Mouse (Mus musculus) CH12.LX (cell line): ENCODE results near the gene Magohb. TPM values are rescaled to one million over a fixed set of nuclear protein-coding genes. Genes with fewer than 3 reads are reported as not detected.

Source experiments
- DNase-seq: peaks from one replicate; pipeline ENCODE4 v3.0.0-alpha.2; 2013; ENCODE audit errors: extremely low read depth
- H3K27ac ChIP-seq: 2 replicates; pipeline ENCODE4 v1.5.1; 2012; ENCODE audit warnings: low read depth, mild to moderate bottlenecking, control low read depth, moderate library complexity; ENCODE audit not compliant: insufficient read depth
- H3K27me3 ChIP-seq: replicated peaks from 2 replicates; pipeline ENCODE3; 2012; ENCODE audit warnings: inconsistent platforms
- H3K36me3 ChIP-seq, 2 experiments: replicated peaks in 1 of 2; 2 replicates each; pipeline versions ENCODE3 to v1.6.1; 2012; ENCODE audit warnings: inconsistent platforms in 1 of 2, low read length in 1 of 2, mild to moderate bottlenecking in 1 of 2, mixed read lengths in 1 of 2, moderate library complexity in 1 of 2; ENCODE audit not compliant: control insufficient read depth in 1 of 2, insufficient read depth in 1 of 2
- H3K4me1 ChIP-seq, 2 experiments: 2 replicates each; pipeline ENCODE4 v1.6.1; 2012; ENCODE audit warnings: inconsistent platforms in 1 of 2, moderate library complexity in 1 of 2; ENCODE audit not compliant: insufficient read depth in 2 of 2, control insufficient read depth in 1 of 2
- H3K4me2 ChIP-seq: 2 replicates; pipeline ENCODE4 v1.6.1; 2012; ENCODE audit warnings: low read depth, mild to moderate bottlenecking, control low read depth; ENCODE audit not compliant: poor library complexity, insufficient read depth, severe bottlenecking
- H3K4me3 ChIP-seq, 3 experiments: fragments of 150-350 bp in 1 of 3; sonication (generic) in 1 of 3; replicated peaks in 1 of 3; 2 replicates each; pipeline versions ENCODE3 to v1.5.1; 2011 to 2012; ENCODE audit warnings: low read depth in 2 of 3, low read length in 2 of 3, mild to moderate bottlenecking in 2 of 3, moderate library complexity in 2 of 3, control low read depth in 1 of 3, improper control_type of control experiment in 1 of 3, inconsistent platforms in 1 of 3, mixed read lengths in 1 of 3; ENCODE audit not compliant: poor library complexity in 1 of 3
- H3K79me2 ChIP-seq: replicated peaks from 2 replicates; pipeline ENCODE4 v1.6.1; 2012; ENCODE audit warnings: mild to moderate bottlenecking, moderate library complexity; ENCODE audit not compliant: control insufficient read depth, poor library complexity, insufficient read depth, severe bottlenecking; ENCODE audit errors: extremely low read depth
- H3K9ac ChIP-seq: 2 replicates; pipeline ENCODE4 v1.6.1; 2012; ENCODE audit warnings: low read depth, mild to moderate bottlenecking, control low read depth, moderate library complexity; ENCODE audit not compliant: insufficient read depth
- H3K9me3 ChIP-seq: replicated peaks from 2 replicates; pipeline ENCODE3; 2012; ENCODE audit warnings: low read length, inconsistent platforms, mixed read lengths
- CHD1 ChIP-seq: IDR thresholded peaks from 2 replicates; pipeline ENCODE4 v1.6.1; 2012; ENCODE audit warnings: low read depth, low read length, improper control_type of control experiment, inconsistent platforms
- CHD2 ChIP-seq: IDR thresholded peaks from 2 replicates; pipeline ENCODE4 v1.6.1; 2011; ENCODE audit warnings: low read length, improper control_type of control experiment
- E2F4 ChIP-seq: IDR thresholded peaks from 2 replicates; pipeline ENCODE4 v1.6.1; 2011; ENCODE audit warnings: low read depth, low read length, improper control_type of control experiment; ENCODE audit not compliant: insufficient replicate concordance
- ELF1 ChIP-seq: IDR thresholded peaks from 2 replicates; pipeline ENCODE4 v1.6.1; 2014; ENCODE audit warnings: low read depth, mild to moderate bottlenecking, inconsistent platforms, low read length, improper control_type of control experiment
- EP300 ChIP-seq: IDR thresholded peaks from 2 replicates; pipeline ENCODE4 v1.6.1; 2011; ENCODE audit warnings: low read length, improper control_type of control experiment
- ETS1 ChIP-seq: conservative IDR thresholded peaks from 2 replicates; pipeline ENCODE4 v1.6.1; 2012; ENCODE audit warnings: low read depth, mild to moderate bottlenecking, inconsistent platforms, low read length, improper control_type of control experiment, moderate library complexity
- GABPA ChIP-seq: IDR thresholded peaks from 2 replicates; pipeline ENCODE4 v1.6.1; 2012; ENCODE audit warnings: low read depth, low read length, improper control_type of control experiment, inconsistent platforms; ENCODE audit not compliant: insufficient replicate concordance
- HCFC1 ChIP-seq: IDR thresholded peaks from 2 replicates; pipeline ENCODE4 v1.6.1; 2012; ENCODE audit warnings: low read depth, mild to moderate bottlenecking, inconsistent platforms, low read length, improper control_type of control experiment
- JUN ChIP-seq: IDR thresholded peaks from 2 replicates; pipeline ENCODE4 v1.6.1; 2011; ENCODE audit warnings: low read depth, mild to moderate bottlenecking, low read length, improper control_type of control experiment, moderate library complexity; ENCODE audit not compliant: insufficient read depth
- MAFK ChIP-seq: IDR thresholded peaks from 2 replicates; pipeline ENCODE4 v1.6.1; 2011; ENCODE audit warnings: low read length, improper control_type of control experiment; ENCODE audit not compliant: insufficient replicate concordance
- MAX ChIP-seq: IDR thresholded peaks from 2 replicates; pipeline ENCODE4 v1.6.1; 2011; ENCODE audit warnings: low read length, improper control_type of control experiment
- MAZ ChIP-seq: IDR thresholded peaks from 2 replicates; pipeline ENCODE4 v1.6.1; 2012; ENCODE audit warnings: low read depth, mild to moderate bottlenecking, inconsistent platforms, low read length, improper control_type of control experiment, moderate library complexity
- MXI1 ChIP-seq: IDR thresholded peaks from 2 replicates; pipeline ENCODE4 v1.6.1; 2011; ENCODE audit warnings: mild to moderate bottlenecking, low read depth, low read length, improper control_type of control experiment
- MYC ChIP-seq: IDR thresholded peaks from 2 replicates; pipeline ENCODE4 v1.6.1; 2011; ENCODE audit warnings: low read depth, mild to moderate bottlenecking, improper control_type of control experiment, low read length
- POLR2A ChIP-seq: IDR thresholded peaks from 2 replicates; pipeline ENCODE4 v1.6.1; 2011; ENCODE audit warnings: low read depth, mild to moderate bottlenecking, improper control_type of control experiment, low read length
- POLR2AphosphoS2 ChIP-seq: IDR thresholded peaks from 2 replicates; pipeline ENCODE4 v1.6.1; 2011; ENCODE audit warnings: low read depth, low read length, improper control_type of control experiment
- RAD21 ChIP-seq: IDR thresholded peaks from 2 replicates; pipeline ENCODE4 v1.6.1; 2011; ENCODE audit warnings: low read depth, mild to moderate bottlenecking, low read length, improper control_type of control experiment, moderate library complexity
- SIN3A ChIP-seq: IDR thresholded peaks from 2 replicates; pipeline ENCODE4 v1.6.1; 2012; ENCODE audit warnings: low read length, improper control_type of control experiment, inconsistent platforms
- SMC3 ChIP-seq: IDR thresholded peaks from 2 replicates; pipeline ENCODE4 v1.6.1; 2011; ENCODE audit warnings: low read depth, low read length, improper control_type of control experiment
- UBTF ChIP-seq: IDR thresholded peaks from 2 replicates; pipeline ENCODE4 v1.6.1; 2012; ENCODE audit warnings: low read depth, mild to moderate bottlenecking, inconsistent platforms, low read length, improper control_type of control experiment, moderate library complexity
- USF2 ChIP-seq: conservative IDR thresholded peaks from 2 replicates; pipeline ENCODE4 v1.6.1; 2011; ENCODE audit warnings: low read depth, low read length, improper control_type of control experiment
- ZC3H11A ChIP-seq: IDR thresholded peaks from 2 replicates; pipeline ENCODE4 v1.6.1; 2012; ENCODE audit warnings: low read depth, mild to moderate bottlenecking, inconsistent platforms, low read length, improper control_type of control experiment
- ZKSCAN1 ChIP-seq: IDR thresholded peaks from 2 replicates; pipeline ENCODE4 v1.6.1; 2012; ENCODE audit warnings: low read depth, inconsistent platforms, low read length, improper control_type of control experiment, borderline replicate concordance
- ZMIZ1 ChIP-seq: IDR thresholded peaks from 2 replicates; pipeline ENCODE4 v1.6.1; 2012; ENCODE audit warnings: low read depth, mild to moderate bottlenecking, inconsistent platforms, low read length, improper control_type of control experiment
- dilution Hi-C: fragments of 300-500 bp; cut with MboI; formaldehyde crosslinking; loops from 2 replicates; pipeline ENCODE4 v1.14.3; 2020; ENCODE audit warnings: low sequenced_read_pairs; ENCODE audit not compliant: extremely low pct_unique_long_range_greater_than_20kb, extremely low pct_ligation_motif_present
- in situ Hi-C: fragments of 300-500 bp; cut with MboI; formaldehyde crosslinking; loops from 3 replicates; pipeline ENCODE4 v1.14.3; 2019; ENCODE audit warnings: low sequenced_read_pairs, low pct_ligation_motif_present, low pct_unique_long_range_greater_than_20kb, mixed read lengths
- polyA plus RNA-seq: library from polyadenylated mRNA; unstranded; fragments of >175 nt; gene quantifications from 2 replicates; pipeline ENCODE4 v1.2.1, GENCODE M21; 2012; ENCODE audit warnings: low read depth; ENCODE audit not compliant: insufficient read length
- total RNA-seq, 2 experiments: library from RNA; depleted of rRNA; stranded (reverse); fragments of 300-350 nt in 1 of 2; fragments of >200 nt in 1 of 2; gene quantifications; 2 replicates each; pipeline ENCODE4 v1.2.3; 2012 to 2014

Gene Magohb
- total and polyA plus RNA-seq, 3 experiments, result 19.6 to 78.5 (median 32.2) TPM

DNA sequence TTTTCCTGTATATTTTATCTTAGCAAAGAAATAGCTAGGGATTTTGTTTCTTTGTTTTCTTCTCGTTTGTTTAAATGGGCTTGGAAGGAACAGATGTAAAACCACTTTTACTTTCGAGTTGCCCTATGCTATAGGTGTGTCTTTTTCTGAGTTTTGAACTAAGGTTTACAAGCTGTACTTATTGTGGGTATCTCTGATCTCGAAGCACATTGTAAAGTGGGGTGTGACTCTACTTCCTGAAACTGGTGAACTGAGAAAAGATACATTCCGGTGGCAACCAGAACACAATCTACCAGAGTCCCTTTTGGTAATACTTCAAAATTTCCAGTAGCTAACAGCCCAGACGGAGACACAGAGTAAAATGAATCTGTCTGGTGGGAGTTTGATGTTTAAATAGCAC, 872 bp upstream of the Magohb start:
- Histone ChIP-seq H3K4me3 (peak overlapping the region in 2 of 3 experiments; percentile 74 to 86), H3K9me3 (no peaks in the 10 kb centered on the region), H3K9ac (peak overlapping the region; percentile 89; the same call in 1 of the 2 replicates), H3K79me2 (peaks cover 2% of the 10 kb centered on the region; the same call in 1 of the 2 replicates), H3K27ac (no peak overlapping the region), H3K4me1 (peaks cover 3 to 8% of the 10 kb centered on the region in 2 experiments; a peak in 3 of 4 replicates), H3K4me2 (peak overlapping the region; percentile 7; the same call in 1 of the 2 replicates), H3K36me3 (peaks cover 0 to 2% of the 10 kb centered on the region in 2 experiments), H3K27me3 (peaks cover 1% of the 10 kb centered on the region)
- no peak for DNase-seq
- in situ Hi-C loops, result no loop called here
- TF ChIP-seq MAZ (no peak), ELF1 (0 out of 2 replicates have a peak, but pooled peaks have one; percentile 18), POLR2AphosphoS2 (no peak), ETS1 (no peak), MAX (no peak), SIN3A (no peak), HCFC1 (no peak), EP300 (no peak)
- dilution Hi-C loops, result no loop called here

DNA sequence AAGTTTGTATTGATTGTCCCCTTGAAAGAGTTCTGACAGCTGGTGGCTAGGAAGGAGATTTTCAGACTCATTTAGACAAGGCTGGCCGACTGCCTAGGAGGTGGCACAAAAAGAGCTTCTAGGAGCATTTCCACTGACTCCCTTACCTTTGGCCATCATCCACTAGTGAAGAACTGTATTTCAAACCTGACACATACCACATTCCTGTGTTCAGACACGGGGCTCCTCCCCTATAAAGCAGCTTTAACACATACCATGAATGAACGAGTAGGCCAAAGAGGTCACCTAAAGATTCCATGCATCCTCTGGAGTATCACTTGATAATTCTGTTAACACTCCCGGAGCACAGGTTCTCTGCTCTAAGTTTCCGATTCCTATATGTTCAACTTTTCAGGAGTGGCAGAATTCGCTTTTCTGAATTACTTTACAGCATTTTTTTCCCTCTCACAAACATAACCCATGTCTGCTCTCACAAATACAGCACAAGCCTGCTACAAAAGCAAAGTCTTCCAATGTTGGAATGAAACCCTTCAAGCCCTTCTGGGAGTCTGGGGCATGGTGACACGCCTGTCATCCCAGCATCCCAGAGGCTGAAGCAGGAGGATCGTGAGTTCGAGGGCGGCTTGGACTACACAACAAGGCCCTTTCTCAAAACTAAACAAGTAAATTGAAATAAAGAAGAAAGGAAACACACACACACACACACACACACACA, 611 bp downstream of the Magohb start:
- Histone ChIP-seq H3K4me2 (peak overlapping the region; percentile 53), H3K9me3 (no peaks in the 10 kb centered on the region), H3K27ac (no peak overlapping the region), H3K27me3 (no peaks in the 10 kb centered on the region), H3K9ac (peak overlapping the region; percentile 89), H3K36me3 (peaks cover 6 to 11% of the 10 kb centered on the region in 2 experiments), H3K79me2 (peaks cover 2% of the 10 kb centered on the region; the same call in 1 of the 2 replicates), H3K4me3 (peak overlapping the region; percentile 74 to 88 (median 86)), H3K4me1 (peaks cover 3 to 8% of the 10 kb centered on the region in 2 experiments; a peak in 3 of 4 replicates)
- TF ChIP-seq EP300, result no peak
- no peak for TF ChIP-seq SMC3
- peak; percentile 79; the same call in 1 of the 2 replicates for TF ChIP-seq CHD1
- in situ Hi-C loops (no loop called here), dilution Hi-C loops (no loop called here)
- DNase-seq, result peak; percentile 15

DNA sequence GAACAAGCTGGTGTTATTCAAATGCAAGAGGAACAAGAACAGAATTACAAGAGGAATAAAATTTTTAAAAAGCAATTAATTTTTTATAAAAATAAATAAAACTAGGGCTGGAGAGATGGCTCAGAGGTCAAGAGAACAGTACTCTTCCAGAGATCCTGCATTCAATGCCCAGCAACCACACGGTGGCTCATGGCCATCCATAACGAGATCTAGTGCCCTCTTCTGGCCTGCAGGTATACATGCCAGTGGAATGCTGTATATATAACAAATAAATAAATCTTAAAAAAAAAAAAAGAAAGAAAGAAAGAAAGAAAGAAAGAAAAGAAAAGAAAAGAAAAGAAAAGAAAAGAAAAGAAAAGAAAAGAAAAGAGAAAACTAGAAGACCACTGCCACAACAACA, 2.6 kb downstream of the Magohb start:
- Histone ChIP-seq H3K9ac (no peak overlapping the region), H3K4me2 (no peak overlapping the region), H3K4me3 (no peak overlapping the region), H3K27me3 (no peaks in the 10 kb centered on the region), H3K27ac (no peak overlapping the region), H3K79me2 (peaks cover 2% of the 10 kb centered on the region; the same call in 1 of the 2 replicates), H3K4me1 (peaks cover 3 to 8% of the 10 kb centered on the region in 2 experiments; a peak in 3 of 4 replicates), H3K36me3 (peaks cover 9 to 21% of the 10 kb centered on the region in 2 experiments), H3K9me3 (no peaks in the 10 kb centered on the region)
- dilution Hi-C loops, result no loop called here
- in situ Hi-C loops, result no loop called here
- peak; percentile 46 for DNase-seq
- TF ChIP-seq SMC3 (peak; percentile 48), MXI1 (no peak), UBTF (no peak), ZMIZ1 (no peak), ZKSCAN1 (no peak), MYC (no peak), MAFK (no peak), JUN (no peak), RAD21 (peak; percentile 38), E2F4 (no peak), POLR2AphosphoS2 (no peak), GABPA (no peak), MAZ (no peak), MAX (no peak), CHD2 (no peak), ZC3H11A (no peak), EP300 (no peak), USF2 (no peak), POLR2A (no peak), SIN3A (no peak)
